Mouse (Mus musculus) left cerebral cortex, adult 9 months (tissue): ENCODE measurements at regions not wholly inside any gene's neighbourhood (a gene's known extent, or its start where the extent isn't known, plus 50 kb on each side); places are given as distances from the start of the nearest gene placed in this dataset.
A peak's percentile ranks its signal among the peaks of the same experiment; 100 is the strongest.

ENCODE experiments used
- DNase-seq, 2 experiments: peaks; one replicate each; pipeline ENCODE4 v3.0.0; 2022; ENCODE audit warnings: low spot score in 2 of 2

- no peak for DNase-seq
Observed at GRCm38 (mm10) chr2:34111286-34111685, 223.5 kb upstream of the Mvb12b start.

- DNase-seq = no peak
Observed at GRCm38 (mm10) chr2:34110582-34110981, 222.8 kb upstream of the Mvb12b start.

GRCm38 (mm10) chr2:34107566-34108303 lies 220.0 kb upstream of the Mvb12b start:
- DNase-seq = peak in 1 of 2 experiments; percentile 39

GRCm38 (mm10) chr2:34106837-34107565 lies 219.3 kb upstream of the Mvb12b start:
- no peak for DNase-seq

- no peak for DNase-seq
Observed at GRCm38 (mm10) chr2:34106245-34106644, 218.5 kb upstream of the Mvb12b start.

GRCm38 (mm10) chr2:34105271-34106051 lies 217.7 kb upstream of the Mvb12b start:
- no peak for DNase-seq

GRCm38 (mm10) chr2:34098004-34098547 lies 210.3 kb upstream of the Mvb12b start:
- no peak for DNase-seq

- no peak for DNase-seq
Observed at GRCm38 (mm10) chr2:34096561-34096960, 208.8 kb upstream of the Mvb12b start.

GRCm38 (mm10) chr2:34088832-34089231 lies 201.1 kb upstream of the Mvb12b start:
- DNase-seq = no peak

- DNase-seq = peak in 1 of 2 experiments; percentile 15
Observed at GRCm38 (mm10) chr2:34086130-34086529, 198.4 kb upstream of the Mvb12b start.

- peak; percentile 30 to 37 for DNase-seq
Observed at GRCm38 (mm10) chr2:34084513-34084912, 196.8 kb upstream of the Mvb12b start.

- no peak for DNase-seq
Observed at GRCm38 (mm10) chr2:34082486-34082885, 194.7 kb upstream of the Mvb12b start.

GRCm38 (mm10) chr2:34080176-34080575 lies 192.4 kb upstream of the Mvb12b start:
- no peak for DNase-seq

- DNase-seq = no peak
Observed at GRCm38 (mm10) chr2:34079282-34079681, 191.5 kb upstream of the Mvb12b start.

GRCm38 (mm10) chr2:34078875-34079262 lies 191.1 kb upstream of the Mvb12b start:
- DNase-seq = no peak

GRCm38 (mm10) chr2:34078248-34078874 lies 190.6 kb upstream of the Mvb12b start:
- DNase-seq = no peak

- no peak for DNase-seq
Observed at GRCm38 (mm10) chr2:34076346-34076745, 188.6 kb upstream of the Mvb12b start.

- no peak for DNase-seq
Observed at GRCm38 (mm10) chr2:34074066-34074465, 186.3 kb upstream of the Mvb12b start.

- peak in 1 of 2 experiments; percentile 27 for DNase-seq
Observed at GRCm38 (mm10) chr2:34065592-34065991, 177.8 kb upstream of the Mvb12b start.

GRCm38 (mm10) chr2:34065090-34065489 lies 177.3 kb upstream of the Mvb12b start:
- DNase-seq = no peak

- no peak for DNase-seq
Observed at GRCm38 (mm10) chr2:34056552-34056951, 168.8 kb upstream of the Mvb12b start.

- no peak for DNase-seq
Observed at GRCm38 (mm10) chr2:34043064-34043463, 155.3 kb upstream of the Mvb12b start.
